Mouse (Mus musculus): ENCODE measurements at regions not wholly inside any gene's neighbourhood (a gene's known extent, or its start where the extent isn't known, plus 50 kb on each side); places are given as distances from the start of the nearest gene placed in this dataset.
A peak's percentile ranks its signal among the peaks of the same experiment; 100 is the strongest.
"Not testable (repeated sequence)": the region's sequence is repeated elsewhere in the genome, so short reads cannot be mapped to it uniquely, and the experiment has no call there.

- DNase-seq (ENCODE audit: low read depth, low spot score): no peak
These were observed 492.5 kb upstream of the Zfp960 start for GRCm38 (mm10) chr17:16571403-16571802.

GRCm38 (mm10) chr17:16588791-16589190 lies 475.1 kb upstream of the Zfp960 start:
- no peak for DNase-seq (ENCODE audit: low read depth, low spot score)

- DNase-seq (ENCODE audit: low read depth, low spot score): no peak
These were observed 464.2 kb upstream of the Zfp960 start for GRCm38 (mm10) chr17:16599671-16600070.

GRCm38 (mm10) chr17:16612405-16612979 lies 451.4 kb upstream of the Zfp960 start:
- DNase-seq (ENCODE audit: low read depth, low spot score): no peak

- DNase-seq (ENCODE audit: low read depth, low spot score): no peak
These were observed 441.9 kb upstream of the Zfp960 start for GRCm38 (mm10) chr17:16621931-16622556.

GRCm38 (mm10) chr17:16629854-16630253 lies 434.1 kb upstream of the Zfp960 start:
- DNase-seq (ENCODE audit: low read depth, low spot score): no peak

GRCm38 (mm10) chr17:16633426-16633825 lies 430.5 kb upstream of the Zfp960 start:
- DNase-seq (ENCODE audit: low read depth, low spot score): no peak

GRCm38 (mm10) chr17:16637463-16637862 lies 426.4 kb upstream of the Zfp960 start:
- no peak for DNase-seq (ENCODE audit: low read depth, low spot score)

- DNase-seq (ENCODE audit: low read depth, low spot score): no peak
These were observed 416.0 kb upstream of the Zfp960 start for GRCm38 (mm10) chr17:16647942-16648341.

GRCm38 (mm10) chr17:16665253-16665652 lies 398.7 kb upstream of the Zfp960 start:
- DNase-seq (ENCODE audit: low read depth, low spot score): no peak

GRCm38 (mm10) chr17:16667606-16668005 lies 396.3 kb upstream of the Zfp960 start:
- no peak for DNase-seq (ENCODE audit: low read depth, low spot score)

- DNase-seq (ENCODE audit: low read depth, low spot score): no peak
These were observed 359.7 kb upstream of the Zfp960 start for GRCm38 (mm10) chr17:16704199-16704598.

GRCm38 (mm10) chr17:16705890-16706289 lies 358.0 kb upstream of the Zfp960 start:
- DNase-seq (ENCODE audit: low read depth, low spot score): no peak

GRCm38 (mm10) chr17:16726904-16727303 lies 337.0 kb upstream of the Zfp960 start:
- DNase-seq (ENCODE audit: low read depth, low spot score): no peak

GRCm38 (mm10) chr17:16753090-16753489 lies 310.8 kb upstream of the Zfp960 start:
- DNase-seq (ENCODE audit: low read depth, low spot score): no peak

GRCm38 (mm10) chr17:16770587-16770986 lies 293.3 kb upstream of the Zfp960 start:
- not testable (repeated sequence) for DNase-seq (ENCODE audit: low read depth, low spot score)

- no peak for DNase-seq (ENCODE audit: low read depth, low spot score)
These were observed 265.6 kb upstream of the Zfp960 start for GRCm38 (mm10) chr17:16798316-16798715.

- no peak for DNase-seq (ENCODE audit: low read depth, low spot score)
These were observed 258.9 kb upstream of the Zfp960 start for GRCm38 (mm10) chr17:16804986-16805385.

- no peak for DNase-seq (ENCODE audit: low read depth, low spot score)
These were observed 245.5 kb upstream of the Zfp960 start for GRCm38 (mm10) chr17:16818421-16818820.

GRCm38 (mm10) chr17:16821716-16822115 lies 242.2 kb upstream of the Zfp960 start:
- DNase-seq (ENCODE audit: low read depth, low spot score): no peak

- DNase-seq (ENCODE audit: low read depth, low spot score): no peak
These were observed 224.8 kb upstream of the Zfp960 start for GRCm38 (mm10) chr17:16839152-16839551.

GRCm38 (mm10) chr17:16860771-16861170 lies 203.1 kb upstream of the Zfp960 start:
- no peak for DNase-seq (ENCODE audit: low read depth, low spot score)

- DNase-seq (ENCODE audit: low read depth, low spot score): peak; percentile 13
These were observed 163.1 kb upstream of the Zfp960 start for GRCm38 (mm10) chr17:16900791-16901190.

GRCm38 (mm10) chr17:16918191-16918590 lies 145.7 kb upstream of the Zfp960 start:
- DNase-seq (ENCODE audit: low read depth, low spot score): no peak
